Mouse (Mus musculus) heart, adult 2 months (tissue): ENCODE measurements around the gene Tmem151b. TPM values are rescaled to one million over a fixed set of nuclear protein-coding genes. Genes with fewer than 3 reads are reported as not detected.
A peak's percentile ranks its signal among the peaks of the same experiment; 100 is the strongest.

ENCODE experiments used
- DNase-seq, 2 experiments: peaks; one replicate each; pipeline ENCODE4 v3.0.0; 2021
- H3K27ac ChIP-seq: fragments of 200-600 bp; 2 replicates; pipeline ENCODE4 v1.8.1; 2022
- H3K27me3 ChIP-seq: fragments of 200-500 bp; 2 replicates; pipeline ENCODE4 v1.6.1; 2012; ENCODE audit warnings: mild to moderate bottlenecking, low read length, inconsistent platforms, mixed read lengths; ENCODE audit not compliant: control insufficient read depth, insufficient read depth
- H3K36me3 ChIP-seq: fragments of 200-500 bp; 2 replicates; pipeline ENCODE4 v1.6.1; 2012; ENCODE audit warnings: low read length, inconsistent platforms; ENCODE audit not compliant: control insufficient read depth, insufficient read depth
- H3K4me1 ChIP-seq: fragments of 200-500 bp; 2 replicates; pipeline ENCODE4 v1.6.1; 2011; ENCODE audit warnings: low read length; ENCODE audit not compliant: control insufficient read depth, insufficient read depth
- H3K4me3 ChIP-seq: fragments of 200-600 bp; 2 replicates; pipeline ENCODE4 v1.8.1; 2022
- H3K79me2 ChIP-seq: fragments of 200-500 bp; replicated peaks from 2 replicates; pipeline ENCODE4 v1.6.1; 2012; ENCODE audit warnings: mild to moderate bottlenecking, inconsistent platforms, low read length, moderate library complexity, mixed read lengths; ENCODE audit not compliant: control insufficient read depth, insufficient read depth
- H3K9ac ChIP-seq: fragments of 200-500 bp; 2 replicates; pipeline ENCODE4 v1.6.1; 2012; ENCODE audit warnings: low read depth, mild to moderate bottlenecking, control low read depth, inconsistent platforms, low read length, mixed read lengths
- CTCF ChIP-seq: fragments of 200-600 bp; IDR thresholded peaks from 2 replicates; pipeline ENCODE4 v1.8.1; 2022; ENCODE audit warnings: antibody characterized with exemption, mild to moderate bottlenecking, moderate library complexity
- EP300 ChIP-seq: fragments of 200-500 bp; IDR thresholded peaks from 2 replicates; pipeline ENCODE4 v1.6.1; 2011; ENCODE audit warnings: low read depth, low read length, control low read depth; ENCODE audit not compliant: insufficient read depth
- POLR2A ChIP-seq: fragments of 200-500 bp; IDR thresholded peaks from 2 replicates; pipeline ENCODE4 v1.6.1; 2011; ENCODE audit warnings: mild to moderate bottlenecking, low read depth, low read length, control low read depth; ENCODE audit not compliant: insufficient read depth
- WGBS: fragments of 180-500 bp; shearing (Covaris S2); methylation state at CpG from one replicate; pipeline ENCODE4 v1.1.7; 2018; 5-methylcytosine and 5-hydroxymethylcytosine counted together
- intact Hi-C: fragments of 180-260 bp; cut with DNase I; formaldehyde crosslinking; loops from one replicate; pipeline ENCODE4 v1.15.1; 2025
- polyA plus RNA-seq: library from polyadenylated mRNA; depleted of rRNA; stranded (reverse); fragments of >200 nt; gene quantifications from 2 replicates; pipeline ENCODE4 v1.2.3, GENCODE M21; 2012; rRNA removed
- total RNA-seq, 2 experiments: library from RNA; stranded (reverse); gene quantifications; 2 replicates each; pipeline ENCODE4 v1.2.3; 2021

The Tmem151b gene
- total and polyA plus RNA-seq, 3 experiments: 0.04 to 0.07 TPM; not detected in 1

DNA sequence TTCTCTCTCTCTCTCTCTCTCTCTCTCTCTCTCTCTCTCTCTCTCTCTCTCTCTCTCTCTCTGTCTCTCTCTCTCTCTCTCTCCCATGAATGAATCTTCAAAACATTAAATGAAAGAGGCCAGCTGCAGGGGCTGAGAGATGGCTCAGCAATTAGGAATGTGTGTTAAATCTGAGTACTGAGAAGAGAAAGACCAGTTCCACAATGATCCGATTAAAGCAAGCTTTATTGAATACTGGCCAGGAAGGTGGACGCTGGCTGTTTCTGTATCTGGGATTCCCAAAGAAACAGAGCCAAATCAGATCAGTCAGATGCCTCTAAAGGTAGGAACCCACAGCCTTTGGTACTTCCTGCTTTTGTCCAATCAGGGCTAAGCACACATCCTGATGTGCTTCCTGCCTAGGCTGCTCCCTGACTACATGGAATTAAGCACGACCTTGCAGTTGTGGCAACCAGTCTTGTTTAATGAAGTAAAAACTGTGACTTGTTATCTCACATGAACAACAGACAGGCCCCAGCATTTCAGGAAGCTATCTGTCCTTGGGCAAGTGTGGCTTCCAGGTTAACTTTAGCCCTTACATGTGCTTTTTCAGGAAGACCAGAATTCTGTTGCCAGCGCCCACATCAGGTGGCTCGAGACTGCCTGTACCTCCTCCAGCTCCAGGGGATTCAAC lies 46.0 kb downstream of the Tmem151b start:
- Histone ChIP-seq H3K4me3 (no peak overlapping the region), H3K27ac (no peak overlapping the region; the same call in 1 of the 2 replicates), H3K4me1 (peaks cover 2% of the 10 kb centered on the region), H3K9ac (no peak overlapping the region), H3K36me3 (no peaks in the 10 kb centered on the region), H3K79me2 (no peaks in the 10 kb centered on the region), H3K27me3 (no peaks in the 10 kb centered on the region)
- intact Hi-C loops: no loop called here
- no peak for DNase-seq
- no peak for TF ChIP-seq POLR2A
- TF ChIP-seq EP300: no peak
- TF ChIP-seq CTCF: no peak
- whole genome bisulfite sequencing: 30% methylated on average over 5 of the region's 5 CpGs

DNA sequence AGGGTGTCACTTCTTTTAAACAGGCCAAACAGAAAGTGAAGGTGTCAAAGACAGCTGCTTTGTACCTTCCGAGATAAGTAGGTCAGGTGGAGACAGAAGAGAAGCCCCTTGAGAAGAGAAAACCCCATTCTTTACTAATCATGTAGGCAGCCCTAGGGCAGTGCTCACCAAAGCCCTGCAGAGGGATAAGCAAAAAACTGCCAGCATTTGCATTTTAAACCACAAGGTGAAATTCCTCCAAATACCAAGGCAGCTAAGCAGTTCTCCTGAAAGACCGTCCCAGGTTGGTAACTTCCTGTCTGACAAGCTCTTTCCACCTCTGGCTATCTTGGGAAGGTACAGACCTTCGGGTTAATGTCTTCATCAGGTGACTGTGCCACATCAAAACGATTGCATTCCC lies 47.2 kb downstream of the Tmem151b start:
- Histone ChIP-seq H3K4me1 (peaks cover under 1% of the 10 kb centered on the region), H3K9ac (no peak overlapping the region), H3K27me3 (no peaks in the 10 kb centered on the region), H3K4me3 (no peak overlapping the region), H3K36me3 (no peaks in the 10 kb centered on the region), H3K79me2 (no peaks in the 10 kb centered on the region), H3K27ac (no peak overlapping the region)
- intact Hi-C loops: no loop called here
- TF ChIP-seq POLR2A: no peak
- TF ChIP-seq CTCF: no peak
- TF ChIP-seq EP300: no peak
- WGBS: 54% methylated on average over 4 of the region's 4 CpGs
- no peak for DNase-seq

- DNase-seq: no peak
- Histone ChIP-seq H3K79me2 (no peaks in the 10 kb centered on the region), H3K36me3 (no peaks in the 10 kb centered on the region), H3K27me3 (no peaks in the 10 kb centered on the region), H3K9ac (no peak overlapping the region), H3K4me3 (no peak overlapping the region), H3K4me1 (no peaks in the 10 kb centered on the region), H3K27ac (no peak overlapping the region)
- intact Hi-C loops: no loop called here
- no peak for TF ChIP-seq POLR2A
- no peak for TF ChIP-seq EP300
- no peak for TF ChIP-seq CTCF
- WGBS: 46% methylated on average over 4 of the region's 4 CpGs
Measured at GRCm38 (mm10) chr17:45500981-45501380, 48.5 kb downstream of the Tmem151b start.

DNA sequence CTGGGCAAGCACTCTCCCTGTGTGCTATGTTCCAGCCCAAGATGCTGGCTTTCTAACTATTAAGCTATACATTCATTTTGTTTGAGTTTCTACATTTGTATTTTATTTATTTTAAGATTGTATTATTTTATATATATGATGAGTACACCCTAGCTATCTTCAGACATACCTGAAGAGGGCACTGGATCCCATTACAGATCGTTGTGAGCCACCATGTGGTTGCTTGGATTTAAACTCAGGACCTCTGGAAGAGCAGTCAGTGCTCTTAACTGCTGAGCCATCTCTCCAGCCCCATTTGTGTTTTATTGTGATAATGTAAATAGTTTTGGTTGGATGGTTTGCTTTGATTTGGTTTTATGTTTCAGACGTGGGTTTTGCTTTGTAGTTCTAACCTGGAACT lies 50.0 kb downstream of the Tmem151b start:
- 63% methylated on average over 2 of the region's 2 CpGs for WGBS

DNA sequence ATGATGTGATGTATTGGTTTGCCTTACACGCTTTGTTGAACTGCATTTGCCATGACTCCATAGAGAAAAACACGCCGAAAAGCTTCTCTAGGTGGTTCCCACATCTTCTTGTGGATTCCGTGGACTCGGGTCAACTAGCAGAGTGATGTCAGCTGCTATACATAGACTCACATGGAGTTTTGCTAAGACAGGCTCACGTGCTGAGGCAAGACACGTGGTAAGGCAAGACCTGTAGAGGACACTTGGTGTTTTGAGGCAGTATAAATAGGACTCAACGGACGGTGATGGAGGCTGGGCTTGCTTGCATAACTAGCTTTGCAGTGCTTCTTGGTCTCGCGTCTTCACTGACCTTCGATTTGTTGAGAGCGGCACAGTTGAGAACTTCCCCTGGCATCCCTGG lies 51.1 kb downstream of the Tmem151b start:
- no peaks in the 10 kb centered on the region for H3K27me3 ChIP-seq
- intact Hi-C loops: no loop called here
- no peaks in the 10 kb centered on the region for H3K4me1 ChIP-seq
- WGBS: 52% methylated on average over 13 of the region's 13 CpGs
- no peak overlapping the region for H3K9ac ChIP-seq
- no peak overlapping the region for H3K4me3 ChIP-seq
- 0 out of 2 replicates have a peak, but pooled peaks have one; percentile 8 for TF ChIP-seq EP300
- TF ChIP-seq CTCF: no peak
- H3K79me2 ChIP-seq: no peaks in the 10 kb centered on the region
- DNase-seq: peak in 1 of 2 experiments; percentile 30
- H3K36me3 ChIP-seq: no peaks in the 10 kb centered on the region
- H3K27ac ChIP-seq: no peak overlapping the region

More for the DNA sequence above, 50.0 kb downstream of the Tmem151b start:
- TF ChIP-seq EP300 (no peak), CTCF (no peak)
- no peaks in the 10 kb centered on the region for H3K36me3 ChIP-seq
- no peaks in the 10 kb centered on the region for H3K4me1 ChIP-seq
- intact Hi-C loops: no loop called here
- no peaks in the 10 kb centered on the region for H3K79me2 ChIP-seq
- no peak for DNase-seq
- no peak overlapping the region for H3K4me3 ChIP-seq
- no peaks in the 10 kb centered on the region for H3K27me3 ChIP-seq
- no peak overlapping the region for H3K27ac ChIP-seq
- no peak overlapping the region for H3K9ac ChIP-seq

GRCm38 (mm10) chr17:45495398-45495797 lies 54.1 kb downstream of the Tmem151b start:
- intact Hi-C loops: no loop called here
- 72% methylated on average over 11 of the region's 11 CpGs for WGBS
- TF ChIP-seq CTCF (no peak), POLR2A (no peak), EP300 (no peak)

More at GRCm38 (mm10) chr17:45495398-45495797, 54.1 kb downstream of the Tmem151b start:
- H3K27me3 ChIP-seq: no peaks in the 10 kb centered on the region
- no peaks in the 10 kb centered on the region for H3K36me3 ChIP-seq
- H3K27ac ChIP-seq: no peak overlapping the region
- H3K4me3 ChIP-seq: no peak overlapping the region
- H3K79me2 ChIP-seq: no peaks in the 10 kb centered on the region
- no peak for DNase-seq
- no peak overlapping the region for H3K9ac ChIP-seq
- H3K4me1 ChIP-seq: no peaks in the 10 kb centered on the region

Other genes starting within 250 kb of the Tmem151b start
- gene Cdc5l, start 115.9 kb downstream of the Tmem151b start, total RNA-seq: 10 to 100 TPM; 39.4 to 40.5 TPM
- gene Cdc5l, start 115.9 kb downstream of the Tmem151b start, polyA plus RNA-seq: 7.3 and 14.3 TPM in 2 replicates
- under 1 TPM in 1 of 2 experiments, not detected in 1; 0.16 TPM for gene Spats1, start 74.3 kb downstream of the Tmem151b start, total RNA-seq
- 0.38 TPM in 1 of 2 replicates, not detected in the other for gene Spats1, start 74.3 kb downstream of the Tmem151b start, polyA plus RNA-seq
- 10 to 100 TPM; 17.2 to 18.4 TPM for gene Aars2, start 42.8 kb downstream of the Tmem151b start, total RNA-seq
- gene Aars2, start 42.8 kb downstream of the Tmem151b start, polyA plus RNA-seq: 17.6 and 18.2 TPM in 2 replicates
- gene Tcte1, start 26.2 kb downstream of the Tmem151b start, total RNA-seq: not detected
- 0.09 and 0.90 TPM in 2 replicates for gene Tcte1, start 26.2 kb downstream of the Tmem151b start, polyA plus RNA-seq
- gene Nfkbie, start 6.0 kb upstream of the Tmem151b start, total RNA-seq: 1 to 10 TPM; 1.1 TPM
- gene Nfkbie, start 6.0 kb upstream of the Tmem151b start, polyA plus RNA-seq: 1.6 and 2.2 TPM in 2 replicates
- 10 to 100 TPM; 23.4 to 24.0 TPM for gene Slc35b2, start 14.2 kb upstream of the Tmem151b start, total RNA-seq
- gene Slc35b2, start 14.2 kb upstream of the Tmem151b start, polyA plus RNA-seq: 45.1 and 49.2 TPM in 2 replicates
- 1,000 to 10,000 TPM; 1,183 to 1,319 TPM for gene Hsp90ab1, start 23.6 kb upstream of the Tmem151b start, total RNA-seq
- 464 and 736 TPM in 2 replicates for gene Hsp90ab1, start 23.6 kb upstream of the Tmem151b start, polyA plus RNA-seq
- 10 to 100 TPM; 80.3 to 84.6 TPM for gene Slc29a1, start 49.9 kb upstream of the Tmem151b start, total RNA-seq
- 160 and 184 TPM in 2 replicates for gene Slc29a1, start 49.9 kb upstream of the Tmem151b start, polyA plus RNA-seq
- not detected for gene Mymx, start 52.4 kb upstream of the Tmem151b start, total RNA-seq
- gene Mymx, start 52.4 kb upstream of the Tmem151b start, polyA plus RNA-seq: not detected in 2 replicates
- under 1 TPM in 1 of 2 experiments, not detected in 1; 0.59 TPM for gene Capn11, start 109.6 kb upstream of the Tmem151b start, total RNA-seq
- not detected in 2 replicates for gene Capn11, start 109.6 kb upstream of the Tmem151b start, polyA plus RNA-seq
- 100 to 1,000 TPM; 149 to 161 TPM for gene Mrpl14, start 136.6 kb upstream of the Tmem151b start, total RNA-seq
- gene Mrpl14, start 136.6 kb upstream of the Tmem151b start, polyA plus RNA-seq: 133 and 170 TPM in 2 replicates
- gene Tmem63b, start 137.2 kb upstream of the Tmem151b start, total RNA-seq: 10 to 100 TPM; 81.8 to 90.1 TPM
- 122 and 154 TPM in 2 replicates for gene Tmem63b, start 137.2 kb upstream of the Tmem151b start, polyA plus RNA-seq
- gene 1600014C23Rik, start 184.2 kb upstream of the Tmem151b start, total RNA-seq: under 1 TPM in 1 of 2 experiments, not detected in 1; 0.66 TPM
- 0.88 TPM in 1 of 2 replicates, not detected in the other for gene 1600014C23Rik, start 184.2 kb upstream of the Tmem151b start, polyA plus RNA-seq